Comparison of ENCODE assay signal across 33 mouse cellular contexts in genomic region chr8:66623822-66624221, GRCm38 (mm10).
DNase-seq lines count a peak whose midpoint lies in the region; ATAC-seq and TF ChIP-seq lines count a peak whose summit lies in the region.
"Had no signal": no experiment of that assay in that cellular context is flagged by ENCODE, and none has a peak within 500 bp of the region (broad histone marks: within the 10 kb centered on the region; RNA-seq: fewer than 3 reads in every experiment).

No protein-coding gene starts in this region.

- CTCF ChIA-PET in Patski (lab: Charles Lee) = no interaction called here

- H3K9ac ChIP-seq in midbrain, embryonic 11.5 days (ENCODE audit: low read length) = no peak overlapping the region
- no peak overlapping the region for H3K9ac ChIP-seq in midbrain, embryonic 15.5 days
- H3K9ac ChIP-seq: embryonic facial prominence, embryonic 15.5 days; forebrain, embryonic 12.5 days; forebrain, postnatal 0 days; hindbrain, embryonic 14.5 days; kidney, embryonic 15.5 days; limb, embryonic 15.5 days; liver, embryonic 14.5 days; neural tube, embryonic 12.5 days had no signal

- H3K4me3 ChIP-seq in midbrain, embryonic 11.5 days (ENCODE audit: low read depth, low read length) = no peak overlapping the region
- no peak overlapping the region for H3K4me3 ChIP-seq in midbrain, embryonic 15.5 days
- H3K4me3 ChIP-seq: embryonic facial prominence, embryonic 10.5 days; embryonic facial prominence, embryonic 15.5 days; forebrain, embryonic 12.5 days; kidney, embryonic 15.5 days; limb, embryonic 10.5 days; limb, embryonic 15.5 days; myocyte; neural tube, embryonic 12.5 days had no signal

- H3K4me1 ChIP-seq in midbrain, embryonic 11.5 days (ENCODE audit: control insufficient read depth, insufficient read depth, low read length) = no peaks in the 10 kb centered on the region
- H3K4me1 ChIP-seq in midbrain, embryonic 15.5 days = no peaks in the 10 kb centered on the region
- H3K4me1 ChIP-seq: embryonic facial prominence, embryonic 10.5 days; embryonic facial prominence, embryonic 15.5 days; forebrain, embryonic 12.5 days; kidney, embryonic 15.5 days; limb, embryonic 10.5 days; limb, embryonic 15.5 days; neural tube, embryonic 12.5 days had no signal

- DNase-seq in cerebellum, postnatal 10 days = peak; percentile 2 to 5
- DNase-seq in cerebellum, postnatal 36 days = no peak
- DNase-seq in midbrain, embryonic 11.5 days (ENCODE audit: low spot score, missing footprints) = peak; percentile 35
- DNase-seq in Patski (ENCODE audit: low read depth, low spot score) = no peak
- no peak for DNase-seq in thymus, postnatal 36 days
- DNase-seq in thymus, postnatal 10 days (ENCODE audit: low spot score in 2 of 2) = no peak
- DNase-seq: adrenal gland, postnatal 14 days; cerebellum, adult 11-12 months; cerebellum, adult 9-11 months; forebrain, postnatal 0 days; gastrocnemius, postnatal 10 days; heart, postnatal 4 days; kidney, adult 18-20 months; kidney, postnatal 25 days; lung, adult 2 months; lung, postnatal 10 days; right cerebral cortex, postnatal 4 days; thymus, adult 2 months had no signal

- H3K36me3 ChIP-seq in midbrain, embryonic 11.5 days (ENCODE audit: control insufficient read depth, insufficient read depth, low read length) = no peaks in the 10 kb centered on the region
- H3K36me3 ChIP-seq in midbrain, embryonic 15.5 days (replicated peaks) = no peaks in the 10 kb centered on the region
- H3K36me3 ChIP-seq: embryonic facial prominence, embryonic 10.5 days; embryonic facial prominence, embryonic 15.5 days; forebrain, embryonic 12.5 days; kidney, embryonic 15.5 days; limb, embryonic 10.5 days; limb, embryonic 15.5 days; neural tube, embryonic 12.5 days had no signal

- no peak overlapping the region for H3K4me2 ChIP-seq in midbrain, embryonic 11.5 days
- no peak overlapping the region for H3K4me2 ChIP-seq in midbrain, embryonic 15.5 days
- H3K4me2 ChIP-seq: embryonic facial prominence, embryonic 15.5 days; forebrain, embryonic 12.5 days; heart, embryonic 11.5 days; hindbrain, embryonic 14.5 days; kidney, embryonic 15.5 days; limb, embryonic 15.5 days; neural tube, embryonic 12.5 days had no signal

- TF ChIP-seq CTCF in Patski (IDR thresholded peaks at IDR 0.05) = peak; percentile 29

- H3K9me3 ChIP-seq in midbrain, embryonic 11.5 days (ENCODE audit: control insufficient read depth, low read length) = no peaks in the 10 kb centered on the region
- no peaks in the 10 kb centered on the region for H3K9me3 ChIP-seq in midbrain, embryonic 15.5 days
- H3K9me3 ChIP-seq: embryonic facial prominence, embryonic 10.5 days; embryonic facial prominence, embryonic 15.5 days; forebrain, embryonic 12.5 days; kidney, embryonic 15.5 days; limb, embryonic 10.5 days; limb, embryonic 15.5 days; neural tube, embryonic 12.5 days had no signal

- in situ Hi-C loops in Patski (cut with MboI; ENCODE audit: low pct_unique_long_range_greater_than_20kb) = no loop called here

- 61% methylated on average over 10 of the region's 10 CpGs for WGBS in midbrain, embryonic 11.5 days
- WGBS in midbrain, embryonic 15.5 days = 58% methylated on average over 10 of the region's 10 CpGs

- H3K27ac ChIP-seq in midbrain, embryonic 11.5 days (ENCODE audit: low read depth, low read length) = no peak overlapping the region
- H3K27ac ChIP-seq in midbrain, embryonic 15.5 days = no peak overlapping the region
- H3K27ac ChIP-seq: embryonic facial prominence, embryonic 10.5 days; embryonic facial prominence, embryonic 15.5 days; forebrain, embryonic 12.5 days; hindbrain, embryonic 14.5 days; kidney, embryonic 15.5 days; limb, embryonic 10.5 days; limb, embryonic 15.5 days; liver, embryonic 14.5 days; macrophage; neural tube, embryonic 12.5 days had no signal

- POLR2A ChIA-PET in Patski (lab: Charles Lee) = no interaction called here

- ATAC-seq in midbrain, embryonic 11.5 days (ENCODE audit: low FRiP score) = no peak
- ATAC-seq in midbrain, embryonic 15.5 days (replicated peaks) = no peak
- no peak for ATAC-seq in Patski
- ATAC-seq: forebrain, postnatal 0 days; inflammation-experienced regulatory T-cells, adult 6 months; midbrain, embryonic 16.5 days had no signal

- H3K27me3 ChIP-seq in midbrain, embryonic 11.5 days (ENCODE audit: control insufficient read depth, insufficient read depth, low read length) = no peaks in the 10 kb centered on the region
- no peaks in the 10 kb centered on the region for H3K27me3 ChIP-seq in midbrain, embryonic 15.5 days (replicated peaks)
- H3K27me3 ChIP-seq in Patski = peaks cover 7% of the 10 kb centered on the region
- H3K27me3 ChIP-seq: embryonic facial prominence, embryonic 15.5 days; forebrain, embryonic 12.5 days; kidney, embryonic 15.5 days; limb, embryonic 15.5 days; neural tube, embryonic 12.5 days had no signal

Comparison
In these comparisons a context has a peak if more than half of its experiments do, and no peak if none do; other contexts are left out.
1. DNase-seq: peak in cerebellum, postnatal 10 days (2 of 2) and midbrain, embryonic 11.5 days (single experiment); none in cerebellum, postnatal 36 days (0 of 2), Patski (single experiment), thymus, postnatal 36 days (0 of 2) and thymus, postnatal 10 days (0 of 2).